Mouse (Mus musculus) myocyte (in vitro differentiated cells): ENCODE data around the gene Ttll6. TPM values are rescaled to one million over a fixed set of nuclear protein-coding genes. Genes with fewer than 3 reads are reported as not detected.

Experiments used
- H3K27me3 ChIP-seq: one replicate; pipeline ENCODE4 v1.6.1; 2011; ENCODE audit not compliant: control insufficient read depth, insufficient read depth, insufficient read length
- H3K36me3 ChIP-seq: one replicate; pipeline ENCODE4 v1.6.1; 2011; ENCODE audit not compliant: control insufficient read depth, insufficient read depth
- H3K4me2 ChIP-seq: one replicate; pipeline ENCODE4 v1.6.1; 2011; ENCODE audit warnings: low read depth, control low read depth
- H3K4me3 ChIP-seq: one replicate; pipeline ENCODE4 v1.5.1; 2011; ENCODE audit warnings: mild to moderate bottlenecking, control low read depth, moderate library complexity
- H3K79me2 ChIP-seq: one replicate; pipeline ENCODE4 v1.6.1; 2011; ENCODE audit not compliant: control insufficient read depth, insufficient read depth
- H3ac ChIP-seq: one replicate; pipeline ENCODE4 v1.6.1; 2011; ENCODE audit not compliant: control insufficient read depth, insufficient read length
- CEBPB ChIP-seq: IDR thresholded peaks from 2 replicates; pipeline ENCODE4 v1.6.1; 2011; ENCODE audit warnings: mild to moderate bottlenecking, moderate library complexity; ENCODE audit not compliant: poor library complexity, insufficient read depth, severe bottlenecking
- E2F4 ChIP-seq: IDR thresholded peaks from one replicate; pipeline ENCODE4 v1.6.1; 2011; ENCODE audit warnings: mild to moderate bottlenecking, control low read depth, moderate library complexity; ENCODE audit not compliant: insufficient read depth
- MAX ChIP-seq: IDR thresholded peaks from one replicate; pipeline ENCODE4 v1.6.1; 2011; ENCODE audit warnings: low read depth, mild to moderate bottlenecking, control low read depth
- MYOD1 ChIP-seq, 3 experiments: IDR thresholded peaks; one replicate each; pipeline ENCODE4 v1.6.1; 2011; ENCODE audit warnings: control low read depth in 2 of 3, low read depth in 2 of 3, mild to moderate bottlenecking in 2 of 3, moderate library complexity in 1 of 3; ENCODE audit not compliant: insufficient read length in 2 of 3, control insufficient read depth in 1 of 3
- MYOG ChIP-seq, 3 experiments: IDR thresholded peaks; one replicate each; pipeline ENCODE4 v1.6.1; 2011; ENCODE audit warnings: control low read depth in 2 of 3, low read depth in 2 of 3, mild to moderate bottlenecking in 2 of 3; ENCODE audit not compliant: insufficient read length in 2 of 3, control insufficient read depth in 1 of 3, insufficient read depth in 1 of 3
- POLR2A ChIP-seq: IDR thresholded peaks from one replicate; pipeline ENCODE4 v1.6.1; 2011; ENCODE audit warnings: low read depth, mild to moderate bottlenecking, control low read depth, moderate library complexity; ENCODE audit not compliant: insufficient read length
- POLR2AphosphoS2 ChIP-seq: IDR thresholded peaks from one replicate; pipeline ENCODE4 v1.6.1; 2011; ENCODE audit warnings: low read depth, control low read depth; ENCODE audit not compliant: insufficient read length
- REST ChIP-seq: IDR thresholded peaks from one replicate; pipeline ENCODE4 v1.6.1; 2011; ENCODE audit warnings: mild to moderate bottlenecking, control low read depth, moderate library complexity; ENCODE audit not compliant: insufficient read depth, insufficient read length
- SRF ChIP-seq: IDR thresholded peaks from one replicate; pipeline ENCODE4 v1.6.1; 2011; ENCODE audit warnings: low read depth; ENCODE audit not compliant: control insufficient read depth, insufficient read length
- TCF12 ChIP-seq: IDR thresholded peaks from one replicate; pipeline ENCODE4 v1.6.1; 2011; ENCODE audit warnings: mild to moderate bottlenecking, control low read depth; ENCODE audit not compliant: poor library complexity, insufficient read depth, severe bottlenecking
- TCF3 ChIP-seq: IDR thresholded peaks from one replicate; pipeline ENCODE4 v1.6.1; 2011; ENCODE audit warnings: low read depth, control low read depth; ENCODE audit not compliant: insufficient read length
- USF1 ChIP-seq: IDR thresholded peaks from one replicate; pipeline ENCODE4 v1.6.1; 2011; ENCODE audit warnings: low read depth, mild to moderate bottlenecking, control low read depth, moderate library complexity
- polyA plus RNA-seq: library from polyadenylated mRNA; unstranded; fragments of >200 nt; fragmentation: generic; extraction: Trizol; gene quantifications from one replicate; pipeline ENCODE4 v1.2.1, GENCODE M21; 2012; ENCODE audit warnings: missing spikeins

The Ttll6 gene
- polyA plus RNA-seq, 1 experiment: not detected

DNA sequence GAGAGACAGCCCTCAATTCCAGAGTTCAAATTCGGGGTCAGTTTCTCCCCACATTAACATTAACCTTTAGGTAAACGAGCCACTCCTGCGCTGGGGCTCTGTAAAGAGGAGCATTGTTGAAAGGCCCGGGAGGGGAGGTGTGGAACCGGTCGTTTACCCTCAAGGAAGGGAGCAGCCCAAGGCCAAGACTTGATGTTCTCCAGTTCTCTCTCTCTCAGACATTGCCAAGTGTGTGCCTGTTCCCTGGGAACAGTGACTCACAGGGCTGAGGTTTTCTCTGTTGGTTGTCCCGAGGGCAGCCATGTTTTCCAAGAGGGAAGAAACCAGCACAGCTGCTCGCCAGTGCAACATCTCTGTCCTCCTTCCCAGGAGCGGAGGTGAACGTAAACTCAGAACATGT, 3.0 kb upstream of the Ttll6 start:
- H3K4me2 ChIP-seq: no peak overlapping the region
- no peaks in the 10 kb centered on the region for H3K79me2 ChIP-seq
- no peak overlapping the region for H3K4me3 ChIP-seq
- H3ac ChIP-seq: no peak overlapping the region
- TF ChIP-seq USF1 (no peak), CEBPB (no peak), POLR2AphosphoS2 (no peak), REST (no peak), TCF12 (no peak), SRF (no peak), TCF3 (no peak), POLR2A (no peak), MYOD1 (IDR thresholded peaks at IDR 0.05; ENCODE audit: control insufficient read depth in 1 of 3, insufficient read length in 2 of 3, low read depth in 2 of 3) (no peak)
- peaks cover 5% of the 10 kb centered on the region for H3K27me3 ChIP-seq
- H3K36me3 ChIP-seq: no peaks in the 10 kb centered on the region

DNA sequence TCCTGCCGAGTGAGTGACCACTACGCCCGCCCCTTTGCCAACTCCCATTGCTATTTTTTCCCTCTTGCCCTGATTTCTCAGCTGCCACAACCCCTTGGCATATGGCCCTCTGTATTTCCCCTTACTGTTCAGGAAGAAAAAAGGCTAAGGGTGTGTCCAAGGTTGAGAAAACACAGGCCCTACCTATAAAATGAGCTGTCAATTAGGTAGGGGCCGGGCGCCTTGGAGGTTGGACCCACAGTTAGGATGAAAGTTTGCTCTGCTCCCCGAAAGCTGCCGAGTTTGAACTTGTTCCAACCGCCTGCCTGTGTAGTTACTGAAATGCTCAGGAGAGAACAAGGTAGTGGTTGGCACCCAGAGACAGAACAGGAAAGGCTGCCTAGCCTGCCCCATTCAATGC, 2.3 kb downstream of the Ttll6 start:
- Histone ChIP-seq H3ac (no peak overlapping the region), H3K4me3 (no peak overlapping the region), H3K27me3 (peaks cover 5% of the 10 kb centered on the region), H3K4me2 (no peak overlapping the region), H3K36me3 (no peaks in the 10 kb centered on the region), H3K79me2 (no peaks in the 10 kb centered on the region)
- no peak for TF ChIP-seq MYOD1 (IDR thresholded peaks at IDR 0.05; ENCODE audit: control insufficient read depth in 1 of 3, insufficient read length in 2 of 3, low read depth in 2 of 3)
- TF ChIP-seq USF1: no peak
- TF ChIP-seq POLR2A: no peak
- TF ChIP-seq CEBPB: no peak

DNA sequence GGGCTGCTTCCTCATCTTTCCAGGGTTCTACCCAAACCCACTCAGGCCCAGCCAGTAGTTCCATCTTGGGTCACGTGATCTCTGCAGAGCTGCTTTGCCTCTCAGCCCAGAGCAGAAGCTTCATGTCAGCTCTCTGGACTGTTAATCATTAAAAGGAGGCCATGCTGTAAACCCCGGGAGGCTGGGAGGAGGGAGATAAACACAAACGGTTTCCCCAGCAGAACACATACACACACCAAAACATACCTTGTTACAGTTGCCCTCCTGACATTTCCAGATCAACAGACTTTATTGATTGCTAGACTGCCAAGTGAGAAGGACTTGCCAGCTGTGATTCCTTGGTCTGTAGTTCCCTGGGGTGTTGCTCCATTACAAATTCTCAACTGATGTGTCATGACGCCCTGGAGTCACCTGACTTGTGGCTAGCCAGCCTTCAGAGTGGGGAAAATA, 7.2 kb downstream of the Ttll6 start:
- Histone ChIP-seq H3K4me3 (no peak overlapping the region), H3ac (no peak overlapping the region), H3K4me2 (peak overlapping the region; percentile 50), H3K27me3 (peaks cover 7% of the 10 kb centered on the region), H3K79me2 (no peaks in the 10 kb centered on the region), H3K36me3 (no peaks in the 10 kb centered on the region)
- TF ChIP-seq USF1: peak; percentile 86
- no peak for TF ChIP-seq SRF
- TF ChIP-seq MYOD1 (IDR thresholded peaks at IDR 0.05; ENCODE audit: control insufficient read depth in 1 of 3, insufficient read length in 2 of 3, low read depth in 2 of 3): peak in 1 of 3 experiments; percentile 19
- TF ChIP-seq CEBPB: peak; percentile 76
- TF ChIP-seq TCF3: no peak

DNA sequence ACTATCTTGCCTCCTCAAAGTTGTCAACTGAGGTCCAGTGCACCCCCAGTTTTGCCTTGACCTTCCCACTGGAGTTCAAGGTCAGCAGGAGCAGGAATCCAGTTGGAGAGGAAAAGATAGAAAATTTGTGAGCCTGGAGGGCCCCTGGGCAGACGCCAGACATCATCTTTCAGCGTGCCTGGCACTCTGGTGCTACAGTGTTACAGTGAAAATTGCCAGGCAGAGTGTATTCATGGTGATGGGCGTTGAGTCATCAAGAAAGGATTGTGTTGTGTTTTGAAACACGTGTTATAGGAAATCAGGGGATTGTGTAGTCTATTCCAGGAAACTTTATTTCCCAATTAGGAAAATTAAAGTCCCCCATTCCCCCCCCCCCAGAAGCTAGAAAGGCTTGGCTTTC, 10.2 kb downstream of the Ttll6 start:
- H3K36me3 ChIP-seq: no peaks in the 10 kb centered on the region
- no peak overlapping the region for H3K4me2 ChIP-seq
- no peak overlapping the region for H3K4me3 ChIP-seq
- H3K79me2 ChIP-seq: no peaks in the 10 kb centered on the region
- peaks cover 26% of the 10 kb centered on the region for H3K27me3 ChIP-seq
- H3ac ChIP-seq: no peak overlapping the region
- TF ChIP-seq USF1: no peak
- TF ChIP-seq SRF: no peak
- TF ChIP-seq MYOG (IDR thresholded peaks at IDR 0.05; ENCODE audit: control insufficient read depth in 1 of 3, insufficient read depth in 1 of 3, insufficient read length in 2 of 3, low read depth in 2 of 3): no peak
- TF ChIP-seq CEBPB: no peak
- TF ChIP-seq POLR2A: no peak
- TF ChIP-seq TCF3: no peak
- TF ChIP-seq MAX: no peak
- TF ChIP-seq E2F4: no peak
- no peak for TF ChIP-seq MYOD1 (IDR thresholded peaks at IDR 0.05; ENCODE audit: control insufficient read depth in 1 of 3, insufficient read length in 2 of 3, low read depth in 2 of 3)
- no peak for TF ChIP-seq REST
- no peak for TF ChIP-seq TCF12
- TF ChIP-seq POLR2AphosphoS2: no peak

DNA sequence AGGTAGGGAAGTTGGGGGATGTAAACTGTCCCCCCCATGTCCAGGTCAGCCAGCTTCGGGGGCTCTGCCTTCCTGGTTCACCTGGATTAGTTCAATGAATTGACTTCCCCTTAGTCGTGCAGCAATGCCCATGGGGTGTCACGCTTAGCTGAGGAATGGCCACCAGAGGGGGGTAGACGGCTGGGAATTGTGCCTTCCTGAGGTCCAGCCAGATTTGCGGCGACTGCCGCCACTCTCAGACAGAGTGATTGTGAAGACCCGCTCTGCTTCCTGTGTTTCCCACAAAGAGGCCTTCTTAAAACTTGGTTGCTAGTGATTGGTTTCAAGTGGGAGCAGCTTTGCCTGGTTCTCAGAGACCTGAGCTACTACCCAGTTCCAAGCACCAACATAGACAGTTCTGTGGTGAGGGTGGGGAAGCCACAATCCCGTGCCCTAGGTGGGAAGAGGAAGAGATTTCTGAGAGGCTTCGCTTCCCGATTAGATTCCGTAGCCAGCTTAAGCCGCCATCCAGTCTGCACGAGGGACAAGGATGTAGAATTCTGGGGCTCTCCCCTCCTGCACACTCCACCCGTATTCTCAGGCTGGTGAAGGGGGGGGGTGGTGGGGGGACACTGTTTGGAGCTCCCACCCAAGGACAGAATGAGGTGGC, 12.2 kb downstream of the Ttll6 start:
- Histone ChIP-seq H3K4me3 (no peak overlapping the region), H3K4me2 (peak overlapping the region; percentile 39), H3K27me3 (peaks cover 26% of the 10 kb centered on the region), H3ac (no peak overlapping the region), H3K36me3 (no peaks in the 10 kb centered on the region), H3K79me2 (no peaks in the 10 kb centered on the region)
- TF ChIP-seq SRF (no peak), REST (no peak), TCF3 (no peak), POLR2A (no peak), USF1 (no peak), POLR2AphosphoS2 (no peak), MYOD1 (IDR thresholded peaks at IDR 0.05; ENCODE audit: control insufficient read depth in 1 of 3, insufficient read length in 2 of 3, low read depth in 2 of 3) (no peak), MYOG (IDR thresholded peaks at IDR 0.05; ENCODE audit: control insufficient read depth in 1 of 3, insufficient read depth in 1 of 3, insufficient read length in 2 of 3, low read depth in 2 of 3) (no peak), TCF12 (no peak), CEBPB (no peak), MAX (no peak), E2F4 (no peak)
